Mouse (Mus musculus) Patski (cell line): ENCODE data around the gene Selenos. TPM values are rescaled to one million over a fixed set of nuclear protein-coding genes. Genes with fewer than 3 reads are reported as not detected.

ENCODE experiments used
- ATAC-seq: fragments of 100-300 bp; one replicate; pipeline ENCODE4 v1.8.0; 2021
- CTCF ChIA-PET: fragments of 350-600 bp; sonication (Branson Sonifier 250); formaldehyde crosslinking; loops from one replicate; lab custom pipeline; 2022; ENCODE audit warnings: inconsistent platforms; lab: Charles Lee
- POLR2A ChIA-PET: fragments of 350-600 bp; sonication (Branson Sonifier 250); formaldehyde crosslinking; loops from one replicate; lab custom pipeline; 2022; ENCODE audit warnings: antibody characterized with exemption, inconsistent platforms; lab: Charles Lee
- DNase-seq: peaks from one replicate; pipeline ENCODE4 v3.0.0-alpha.2; 2011; ENCODE audit warnings: low read depth, low spot score
- H3K27me3 ChIP-seq: fragments of 371-371 bp; one replicate; pipeline ENCODE4 v1.5.1; 2021
- CTCF ChIP-seq: fragments of 100-300 bp; IDR thresholded peaks from one replicate; pipeline ENCODE4 v1.5.1; 2021
- in situ Hi-C: fragments of 300-500 bp; cut with MboI; formaldehyde crosslinking; loops from 3 replicates; pipeline ENCODE4 v1.11.1; 2018; ENCODE audit warnings: low pct_unique_long_range_greater_than_20kb, mixed read lengths
- polyA plus RNA-seq: library from polyadenylated mRNA; unstranded; gene quantifications from one replicate; pipeline ENCODE4 v1.2.3, GENCODE M21; 2021

The Selenos gene
- polyA plus RNA-seq = 95.1 TPM

- in situ Hi-C loops = no loop called here
- ATAC-seq (peak; percentile 95), DNase-seq (peak; percentile 91)
- no peaks in the 10 kb centered on the region for H3K27me3 ChIP-seq
- TF ChIP-seq CTCF = no peak
- POLR2A ChIA-PET = no interaction called here
- CTCF ChIA-PET = interaction anchor here (0.6 to 2.4 kb wide), 5 partner anchors 10 to 1388 kb away, joined by 3 to 8 read pairs (median 4); no protein-coding TSS in a partner anchor
Measured at GRCm38 (mm10) chr7:66079364-66080230, at the start of gene Selenos. TSS of gene Selenos (plus strand) at chr7:66079649.

GRCm38 (mm10) chr7:66036809-66037208 is 42.6 kb upstream of the Selenos start:
- POLR2A ChIA-PET = no interaction called here
- ATAC-seq (no peak), DNase-seq (no peak)
- CTCF ChIA-PET = no interaction called here
- no peaks in the 10 kb centered on the region for H3K27me3 ChIP-seq
- in situ Hi-C loops = no loop called here
- no peak for TF ChIP-seq CTCF

- DNase-seq (no peak), ATAC-seq (no peak)
- CTCF ChIA-PET = interaction anchor here (1.5 to 3.8 kb wide), 2 partner anchors 10 to 12 kb away, joined by 3 to 11 read pairs; no protein-coding TSS in a partner anchor
- POLR2A ChIA-PET = no interaction called here
- no peaks in the 10 kb centered on the region for H3K27me3 ChIP-seq
- in situ Hi-C loops = no loop called here
- TF ChIP-seq CTCF = no peak
Measured at GRCm38 (mm10) chr7:66038261-66038660, 41.2 kb upstream of the Selenos start.

DNA sequence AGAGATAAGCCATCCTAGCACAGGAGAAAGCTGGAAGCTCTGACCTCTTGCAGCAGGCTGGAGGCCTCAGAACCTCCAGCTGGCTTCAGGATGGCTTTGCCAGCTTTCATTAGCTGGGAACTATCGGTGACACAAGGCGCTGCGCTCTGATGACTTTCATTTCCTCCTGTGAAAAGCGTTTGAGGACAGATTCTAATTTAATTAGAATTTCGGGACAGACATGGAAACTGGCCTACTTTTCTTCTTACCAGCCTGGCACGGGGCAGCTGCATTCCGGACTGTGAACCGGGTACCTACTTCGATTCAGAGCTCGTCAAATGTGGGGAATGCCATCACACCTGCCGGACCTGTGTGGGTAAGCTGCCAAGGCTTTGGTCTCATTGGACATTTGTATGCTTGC is 40.7 kb upstream of the Selenos start:
- ATAC-seq = no peak
- in situ Hi-C loops = no loop called here
- DNase-seq = no peak
- TF ChIP-seq CTCF = no peak
- CTCF ChIA-PET = interaction anchor here (1.5 to 3.8 kb wide), 2 partner anchors 10 to 13 kb away, joined by 3 to 11 read pairs; no protein-coding TSS in a partner anchor
- POLR2A ChIA-PET = no interaction called here
- no peaks in the 10 kb centered on the region for H3K27me3 ChIP-seq

DNA sequence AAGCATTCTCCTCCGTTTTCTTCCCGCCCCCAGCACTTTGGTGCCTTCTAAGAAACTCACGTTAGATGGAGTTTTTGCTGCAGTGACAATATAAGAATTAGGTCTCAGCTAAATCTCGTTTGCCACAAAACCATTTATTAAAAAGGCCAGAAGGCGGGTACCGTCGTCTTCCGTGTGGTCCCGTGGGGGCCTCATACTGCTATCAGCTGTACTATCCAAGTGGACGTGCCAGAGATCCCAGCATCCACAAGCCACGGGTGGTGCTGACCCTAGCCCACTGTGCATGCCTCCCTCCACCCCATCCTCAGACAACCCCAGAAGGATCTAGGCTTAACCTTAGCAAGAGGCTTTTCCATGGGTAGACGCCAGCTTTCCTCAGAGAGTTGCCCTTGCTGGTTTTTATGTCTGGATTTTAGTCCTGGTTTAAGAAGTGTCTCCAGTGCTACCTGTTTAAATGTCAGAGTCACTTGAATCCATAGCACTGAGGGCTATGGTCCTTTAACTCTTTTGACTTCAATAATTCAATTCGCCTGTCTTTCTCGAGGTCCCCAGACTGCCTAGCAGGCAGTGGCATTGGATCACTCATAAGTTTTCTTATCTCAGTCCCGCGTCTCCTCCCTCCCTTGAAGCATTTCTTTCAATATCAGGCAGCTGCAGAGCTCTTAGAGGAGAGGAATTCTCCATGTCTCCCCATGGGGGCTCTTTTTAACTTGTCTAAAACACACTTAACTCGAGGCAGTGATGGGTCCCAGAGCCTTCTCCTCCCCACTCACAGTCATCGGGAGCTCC is 39.2 kb upstream of the Selenos start:
- no peak for TF ChIP-seq CTCF
- ATAC-seq (no peak), DNase-seq (no peak)
- H3K27me3 ChIP-seq = no peaks in the 10 kb centered on the region
- ChIA-PET POLR2A (no interaction called here), CTCF (interaction anchor here (3.8 kb wide), 1 partner anchor 12 kb away, joined by 11 read pairs; no protein-coding TSS in a partner anchor)
- in situ Hi-C loops = no loop called here

DNA sequence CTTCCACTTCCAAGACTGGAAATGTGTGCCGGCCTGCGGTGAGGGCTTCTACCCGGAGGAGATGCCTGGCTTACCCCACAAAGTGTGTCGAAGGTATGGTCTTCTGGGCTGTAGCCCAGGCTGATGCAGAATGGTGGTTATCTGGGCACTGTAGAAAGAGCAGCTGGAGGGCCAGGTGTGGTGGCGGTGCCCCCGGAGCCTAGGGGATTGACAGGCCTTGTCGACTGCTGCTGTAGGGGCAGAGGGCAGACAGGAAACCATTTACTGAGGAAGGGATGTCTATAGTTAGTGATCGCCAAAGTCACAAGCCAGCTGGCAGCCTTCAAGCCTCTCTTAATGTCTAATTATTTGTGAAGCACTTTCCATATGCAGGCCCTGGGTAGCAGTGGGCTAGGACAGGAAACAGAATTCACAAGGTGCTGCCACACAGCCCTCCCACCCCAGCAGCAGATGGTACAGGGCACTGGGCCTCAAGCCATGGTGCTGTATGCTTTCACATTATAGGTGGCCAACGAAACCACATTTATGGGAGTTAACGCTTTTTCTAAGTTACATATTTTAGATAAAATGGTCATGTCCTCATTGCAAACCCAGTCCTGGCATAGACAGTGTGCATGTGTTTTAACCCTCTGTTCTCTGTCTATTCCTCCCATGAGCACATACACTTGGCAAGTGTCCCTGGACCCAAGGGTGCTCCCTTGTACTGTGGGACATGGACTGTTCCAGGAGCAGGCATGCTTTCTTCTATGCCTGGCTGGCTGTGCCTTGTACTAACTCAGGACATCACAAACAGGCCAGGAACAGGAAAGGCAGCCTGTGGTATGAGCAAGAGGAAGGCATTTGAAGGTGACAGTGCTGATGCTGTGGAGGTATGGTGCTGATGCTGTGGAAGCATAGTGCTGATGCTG is 35.6 kb upstream of the Selenos start, which contains the start of gene Gm45213:
Gene Gm45213 (plus strand): TSS at position 51 of the 908 bp plus-strand sequence.
- in situ Hi-C loops = no loop called here
- ChIA-PET CTCF (interaction anchor here (3.2 kb wide), 1 partner anchor 12 kb away, joined by 12 read pairs; no protein-coding TSS in a partner anchor), POLR2A (no interaction called here)
- DNase-seq (no peak), ATAC-seq (no peak)
- no peak for TF ChIP-seq CTCF
- no peaks in the 10 kb centered on the region for H3K27me3 ChIP-seq

DNA sequence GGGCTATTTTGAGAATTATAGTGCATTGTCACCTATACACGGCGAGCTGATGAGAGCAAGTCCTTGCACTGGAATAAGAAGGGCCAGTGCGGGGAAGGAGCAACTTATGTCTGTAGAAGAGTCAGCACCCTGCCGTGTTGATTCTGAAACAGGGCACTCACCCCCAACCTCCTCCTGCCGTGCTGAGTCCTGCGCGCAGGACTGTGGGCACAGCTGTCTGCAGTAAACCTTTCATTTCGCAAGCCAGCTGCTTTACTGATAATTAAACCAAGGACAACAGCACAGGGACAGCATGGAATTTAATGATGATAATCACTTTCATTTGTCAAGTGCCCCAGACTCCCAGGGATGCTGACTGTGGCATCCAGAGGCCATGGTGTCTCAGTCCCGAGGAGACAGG is 34.8 kb upstream of the Selenos start:
- ChIA-PET CTCF (interaction anchor here (3.2 kb wide), 1 partner anchor 11 kb away, joined by 12 read pairs; no protein-coding TSS in a partner anchor), POLR2A (no interaction called here)
- no peak for DNase-seq
- in situ Hi-C loops = no loop called here
- H3K27me3 ChIP-seq = no peaks in the 10 kb centered on the region
- no peak for TF ChIP-seq CTCF
- ATAC-seq = no peak

DNA sequence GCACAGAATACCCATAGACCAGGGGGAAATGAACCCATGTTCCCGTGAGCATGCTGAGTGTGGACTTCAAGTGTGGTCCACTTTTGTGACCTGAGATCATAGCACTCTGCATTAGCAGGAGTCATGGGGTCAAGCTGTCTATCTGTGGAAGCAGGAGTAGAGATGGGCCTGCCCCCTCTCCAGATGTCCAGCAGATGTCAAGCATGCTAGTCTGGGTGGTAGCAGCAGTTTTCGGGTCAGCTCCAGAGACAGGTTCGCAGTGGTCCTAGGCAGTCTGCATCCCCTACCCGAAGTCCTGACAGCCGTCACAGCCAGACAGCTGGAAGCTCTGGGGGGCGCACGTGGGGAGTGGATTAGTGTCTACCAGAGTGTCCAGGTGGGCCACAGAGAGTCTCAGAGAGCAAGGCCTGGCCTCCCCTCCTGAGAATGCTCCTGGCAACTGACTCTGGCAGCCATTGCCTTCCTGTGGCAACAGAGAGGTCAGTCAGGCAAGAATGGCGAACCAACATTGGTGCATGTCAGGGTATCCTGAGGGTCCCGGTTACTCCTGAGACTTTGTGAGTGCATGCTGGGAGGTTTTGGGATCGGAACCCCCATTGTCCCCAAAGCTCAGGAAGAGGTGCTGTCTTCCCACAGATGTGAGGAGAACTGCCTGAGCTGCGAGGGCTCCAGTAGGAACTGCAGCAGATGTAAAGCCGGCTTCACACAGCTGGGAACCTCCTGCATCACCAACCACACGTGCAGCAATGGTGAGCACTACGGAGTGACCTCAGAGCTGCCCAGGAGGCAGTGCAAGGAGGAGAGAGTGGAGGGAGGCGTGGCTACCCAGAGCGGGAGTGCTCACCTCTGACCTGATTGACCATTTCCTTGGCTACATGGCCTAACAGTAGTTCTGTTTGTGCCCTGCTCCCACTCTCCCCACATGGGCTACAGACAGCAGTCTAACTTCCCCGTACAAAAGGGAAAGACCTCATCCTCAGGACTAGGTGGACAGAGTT is 32.2 kb upstream of the Selenos start:
- no peak for ATAC-seq
- no peak for DNase-seq
- ChIA-PET POLR2A (interaction anchor here (0.6 to 1.2 kb wide), 2 partner anchors 132 to 343 kb away, joined by 3 read pairs; no protein-coding TSS in a partner anchor), CTCF (interaction anchor here (1.5 to 3.2 kb wide), 2 partner anchors 9 to 342 kb away, joined by 3 to 12 read pairs; no protein-coding TSS in a partner anchor)
- H3K27me3 ChIP-seq = no peaks in the 10 kb centered on the region
- no peak for TF ChIP-seq CTCF
- in situ Hi-C loops = no loop called here

DNA sequence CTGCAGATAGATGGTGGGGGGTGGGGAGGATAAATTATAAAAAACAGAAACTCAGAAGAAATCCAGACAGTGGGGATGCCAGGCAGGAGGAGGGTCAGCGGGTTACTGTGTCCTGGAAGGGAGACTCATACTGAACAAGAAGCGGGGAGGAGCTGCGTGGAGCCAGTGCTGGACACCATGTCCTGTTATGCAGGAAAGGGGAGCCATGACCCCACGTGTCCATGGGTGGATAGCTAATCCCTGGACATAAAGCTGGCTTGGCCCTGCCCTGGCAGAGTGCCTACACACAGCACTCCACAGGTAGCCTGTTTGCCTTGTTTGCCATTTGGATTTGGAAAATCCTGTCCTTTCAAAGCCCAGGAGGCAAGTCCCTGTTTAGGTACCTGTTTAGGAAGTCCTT is 31.5 kb upstream of the Selenos start:
- no peaks in the 10 kb centered on the region for H3K27me3 ChIP-seq
- in situ Hi-C loops = no loop called here
- POLR2A ChIA-PET = interaction anchor here (0.6 kb wide), 1 partner anchor 133 kb away, joined by 3 read pairs; no protein-coding TSS in a partner anchor
- TF ChIP-seq CTCF = no peak
- ATAC-seq (no peak), DNase-seq (no peak)
- CTCF ChIA-PET = interaction anchor here (1.5 kb wide), 1 partner anchor 343 kb away, joined by 3 read pairs; no protein-coding TSS in a partner anchor
